Mouse (Mus musculus): Measurements from ENCODE around the gene Ppp2r2c. TPM values are rescaled to one million over a fixed set of nuclear protein-coding genes. Genes with fewer than 3 reads are reported as not detected.

Ppp2r2c gene
- polyA plus RNA-seq, 1 experiment from 2014 or later, result 0.31 TPM

DNA sequence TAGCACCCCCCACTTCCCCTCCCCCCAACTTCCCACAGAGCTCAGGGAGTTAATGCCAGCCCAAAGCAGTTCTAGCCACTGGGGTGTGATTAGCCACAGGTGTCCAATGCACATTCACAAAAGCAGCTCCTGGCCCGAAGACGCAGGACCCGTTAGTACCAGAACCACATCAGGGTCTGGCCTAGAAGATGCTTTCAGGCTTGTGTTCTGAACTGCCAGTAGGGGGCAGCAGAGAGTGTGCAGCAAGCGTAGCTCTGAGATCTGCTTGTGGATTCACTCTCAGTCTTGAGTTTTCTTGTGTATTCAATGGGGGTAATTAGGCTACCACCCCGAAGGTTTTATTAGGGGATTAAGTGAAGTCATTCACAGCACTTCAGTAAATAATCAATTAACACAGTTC, 78.1 kb downstream of the Ppp2r2c start:
- 14% methylated on average over 5 of the region's 5 CpGs for WGBS
- H3K27ac ChIP-seq, result no peak overlapping the region
- no peaks in the 10 kb centered on the region for H3K4me1 ChIP-seq (replicated peaks)
- no peak overlapping the region for H3K4me2 ChIP-seq
- no peaks in the 10 kb centered on the region for H3K9me3 ChIP-seq
- no peak overlapping the region for H3K9ac ChIP-seq (replicated peaks)
- no peak overlapping the region for H3K4me3 ChIP-seq (replicated peaks)
- no peak for ATAC-seq (ENCODE audit: insufficient number of reproducible peaks, insufficient read depth, low FRiP score, low TSS enrichment, low read depth)
- peaks cover 10% of the 10 kb centered on the region; the same call in 1 of the 2 replicates for H3K27me3 ChIP-seq
- no peaks in the 10 kb centered on the region for H3K36me3 ChIP-seq

DNA sequence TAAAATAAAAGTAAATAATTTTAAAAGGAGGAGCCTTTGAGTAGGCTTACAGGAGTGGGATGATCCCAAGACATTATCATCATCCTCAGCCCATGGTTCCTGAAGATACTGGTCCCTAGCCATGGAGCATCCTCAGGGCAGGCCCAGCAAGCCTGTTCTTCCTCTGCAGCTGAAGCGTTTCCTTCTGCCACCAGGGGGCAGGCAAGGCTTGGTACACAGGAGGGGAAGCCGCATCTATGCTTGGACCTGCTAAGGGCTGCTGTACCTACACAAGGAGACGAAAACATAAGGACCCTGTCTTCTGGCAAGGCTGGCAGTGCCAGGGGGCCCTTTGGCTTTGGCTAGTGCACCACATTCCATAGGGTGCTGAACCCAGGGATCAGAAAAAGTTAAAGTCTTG, 80.5 kb downstream of the Ppp2r2c start:
- H3K9me3 ChIP-seq, result no peaks in the 10 kb centered on the region
- H3K9ac ChIP-seq (replicated peaks), result no peak overlapping the region
- H3K4me2 ChIP-seq, result no peak overlapping the region
- H3K27me3 ChIP-seq, result peaks cover 15% of the 10 kb centered on the region; the same call in 1 of the 2 replicates
- 13% methylated on average over 3 of the region's 3 CpGs for WGBS
- no peak overlapping the region for H3K4me3 ChIP-seq (replicated peaks)
- no peaks in the 10 kb centered on the region for H3K36me3 ChIP-seq
- no peak overlapping the region for H3K27ac ChIP-seq
- ATAC-seq (ENCODE audit: insufficient number of reproducible peaks, insufficient read depth, low FRiP score, low TSS enrichment, low read depth), result 0 out of 2 replicates have a peak, but pooled peaks have one; percentile 29
- no peaks in the 10 kb centered on the region for H3K4me1 ChIP-seq (replicated peaks)

DNA sequence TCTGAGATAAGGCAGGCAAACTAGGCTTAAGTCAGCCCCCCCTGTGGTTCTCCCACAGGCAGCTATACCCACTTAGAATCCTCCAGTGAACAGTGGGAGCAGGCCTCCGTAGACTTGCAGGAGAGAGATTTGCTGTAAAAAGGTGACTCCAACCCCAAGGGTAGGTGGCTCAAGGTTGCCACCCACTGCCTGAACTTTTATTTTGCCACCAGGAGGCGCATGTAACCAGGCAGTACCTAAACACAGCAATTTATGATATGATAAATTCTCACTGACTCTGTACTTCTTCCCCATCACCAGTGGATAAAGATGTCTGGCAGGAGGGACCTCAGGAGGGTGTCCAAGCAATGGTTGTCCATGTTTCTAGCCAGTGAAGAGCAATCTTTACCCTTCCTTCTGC, 82.6 kb downstream of the Ppp2r2c start:
- no peak for ATAC-seq (ENCODE audit: insufficient number of reproducible peaks, insufficient read depth, low FRiP score, low TSS enrichment, low read depth)
- Histone ChIP-seq H3K9ac (replicated peaks) (no peak overlapping the region), H3K27ac (no peak overlapping the region), H3K4me3 (replicated peaks) (no peak overlapping the region), H3K4me2 (no peak overlapping the region), H3K4me1 (replicated peaks) (no peaks in the 10 kb centered on the region), H3K36me3 (no peaks in the 10 kb centered on the region), H3K27me3 (peaks cover 5% of the 10 kb centered on the region; the same call in 1 of the 2 replicates), H3K9me3 (no peaks in the 10 kb centered on the region)
- WGBS, result 53% methylated on average over 2 of the region's 2 CpGs

DNA sequence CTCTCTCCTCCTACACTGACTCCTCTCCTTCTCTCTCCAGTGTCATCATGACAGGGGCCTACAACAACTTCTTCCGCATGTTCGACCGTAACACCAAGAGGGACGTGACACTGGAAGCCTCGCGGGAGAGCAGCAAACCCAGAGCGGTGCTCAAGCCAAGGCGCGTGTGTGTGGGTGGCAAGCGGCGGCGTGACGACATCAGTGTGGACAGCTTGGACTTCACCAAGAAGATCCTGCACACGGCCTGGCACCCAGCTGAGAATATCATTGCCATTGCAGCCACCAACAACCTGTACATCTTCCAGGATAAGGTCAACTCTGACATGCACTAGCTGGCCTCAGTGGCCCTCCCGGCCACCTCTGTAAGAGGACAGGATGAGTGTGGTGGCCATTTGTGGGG, 84.0 kb downstream of the Ppp2r2c start:
- H3K27me3 ChIP-seq, result peaks cover 5% of the 10 kb centered on the region; the same call in 1 of the 2 replicates
- no peak overlapping the region for H3K27ac ChIP-seq
- no peak overlapping the region for H3K4me2 ChIP-seq
- no peaks in the 10 kb centered on the region for H3K36me3 ChIP-seq
- no peak overlapping the region for H3K9ac ChIP-seq (replicated peaks)
- no peak for ATAC-seq (ENCODE audit: insufficient number of reproducible peaks, insufficient read depth, low FRiP score, low TSS enrichment, low read depth)
- WGBS, result 91% methylated on average over 15 of the region's 15 CpGs
- H3K9me3 ChIP-seq, result no peaks in the 10 kb centered on the region
- no peaks in the 10 kb centered on the region for H3K4me1 ChIP-seq (replicated peaks)
- H3K4me3 ChIP-seq (replicated peaks), result no peak overlapping the region

DNA sequence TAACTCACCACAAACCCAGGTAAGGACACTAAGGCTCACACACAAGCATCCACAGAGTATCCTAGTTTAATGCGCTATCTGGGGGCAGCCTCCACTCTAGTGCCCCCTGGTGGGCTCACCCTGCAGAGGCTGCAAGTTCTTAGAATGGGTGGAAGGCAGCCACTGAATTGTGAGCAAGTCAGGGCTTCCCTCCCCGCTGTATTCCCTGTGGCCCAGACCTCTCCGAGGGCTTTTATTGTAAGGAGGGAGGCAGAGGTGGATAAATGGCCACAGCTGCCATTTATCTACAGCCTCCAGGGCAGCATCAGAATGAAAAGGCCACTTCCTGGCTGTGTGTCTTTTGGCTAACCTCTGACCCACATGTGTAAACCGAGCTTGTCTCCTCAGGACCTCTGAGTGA, 87.1 kb downstream of the Ppp2r2c start:
- no peaks in the 10 kb centered on the region for H3K4me1 ChIP-seq (replicated peaks)
- WGBS, result 22% methylated on average over 4 of the region's 4 CpGs
- no peak overlapping the region for H3K9ac ChIP-seq (replicated peaks)
- peaks cover 5% of the 10 kb centered on the region; the same call in 1 of the 2 replicates for H3K27me3 ChIP-seq
- ATAC-seq (ENCODE audit: insufficient number of reproducible peaks, insufficient read depth, low FRiP score, low TSS enrichment, low read depth), result no peak
- H3K27ac ChIP-seq, result no peak overlapping the region
- no peak overlapping the region for H3K4me2 ChIP-seq
- no peaks in the 10 kb centered on the region for H3K9me3 ChIP-seq
- no peak overlapping the region for H3K4me3 ChIP-seq (replicated peaks)
- H3K36me3 ChIP-seq, result no peaks in the 10 kb centered on the region

DNA sequence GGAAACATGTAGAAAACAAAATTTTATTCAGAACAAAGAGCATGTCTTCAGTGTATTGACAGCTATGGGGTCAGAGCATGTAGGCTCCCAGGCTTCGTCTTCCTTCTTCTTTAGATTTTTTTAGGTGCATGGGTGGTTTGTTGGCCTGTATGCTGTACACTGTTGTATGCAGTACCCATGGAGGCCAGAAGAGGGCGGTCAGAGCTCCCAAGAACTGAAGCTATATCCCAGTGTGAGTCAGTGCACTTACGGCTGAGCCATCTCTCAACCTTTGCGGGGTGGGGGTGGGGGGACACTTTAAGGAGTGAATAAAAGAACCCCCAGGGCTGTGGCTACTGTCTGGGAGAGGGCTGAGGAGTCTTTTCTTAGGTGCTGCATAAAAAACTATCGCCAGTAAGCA, 90.5 kb downstream of the Ppp2r2c start:
- Histone ChIP-seq H3K4me1 (replicated peaks) (no peaks in the 10 kb centered on the region), H3K27me3 (no peaks in the 10 kb centered on the region), H3K9me3 (no peaks in the 10 kb centered on the region), H3K4me3 (replicated peaks) (no peak overlapping the region), H3K36me3 (no peaks in the 10 kb centered on the region), H3K4me2 (no peak overlapping the region), H3K27ac (no peak overlapping the region), H3K9ac (replicated peaks) (no peak overlapping the region)
- WGBS, result 40% methylated on average over 5 of the region's 5 CpGs
- no peak for ATAC-seq (ENCODE audit: insufficient number of reproducible peaks, insufficient read depth, low FRiP score, low TSS enrichment, low read depth)

DNA sequence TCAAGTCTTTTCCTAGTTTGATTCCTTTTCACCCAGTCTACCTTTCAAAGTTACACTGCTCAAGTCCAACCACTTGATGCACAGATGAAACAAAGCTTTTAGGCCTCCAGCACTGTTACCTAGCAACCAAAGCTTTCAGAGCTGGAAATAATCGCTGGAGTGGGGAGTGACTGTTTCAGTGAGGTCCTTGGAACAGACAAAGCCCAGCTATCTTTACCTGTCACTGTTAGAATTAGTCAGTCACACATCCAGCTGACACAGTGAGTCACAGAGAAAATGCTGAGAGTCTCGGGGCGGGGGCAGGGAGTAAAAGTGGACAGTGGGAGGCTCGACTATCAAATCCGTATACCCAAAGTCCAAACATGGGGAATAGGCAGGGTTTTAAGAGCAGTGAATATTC, 92.2 kb downstream of the Ppp2r2c start:
- Histone ChIP-seq H3K4me1 (replicated peaks) (no peaks in the 10 kb centered on the region), H3K9ac (replicated peaks) (no peak overlapping the region), H3K27ac (no peak overlapping the region), H3K36me3 (peaks cover 2% of the 10 kb centered on the region; the same call in 1 of the 2 replicates), H3K27me3 (no peaks in the 10 kb centered on the region), H3K9me3 (no peaks in the 10 kb centered on the region), H3K4me3 (replicated peaks) (no peak overlapping the region), H3K4me2 (no peak overlapping the region)
- no peak for ATAC-seq (ENCODE audit: insufficient number of reproducible peaks, insufficient read depth, low FRiP score, low TSS enrichment, low read depth)
- WGBS, result 64% methylated on average over 5 of the region's 5 CpGs

DNA sequence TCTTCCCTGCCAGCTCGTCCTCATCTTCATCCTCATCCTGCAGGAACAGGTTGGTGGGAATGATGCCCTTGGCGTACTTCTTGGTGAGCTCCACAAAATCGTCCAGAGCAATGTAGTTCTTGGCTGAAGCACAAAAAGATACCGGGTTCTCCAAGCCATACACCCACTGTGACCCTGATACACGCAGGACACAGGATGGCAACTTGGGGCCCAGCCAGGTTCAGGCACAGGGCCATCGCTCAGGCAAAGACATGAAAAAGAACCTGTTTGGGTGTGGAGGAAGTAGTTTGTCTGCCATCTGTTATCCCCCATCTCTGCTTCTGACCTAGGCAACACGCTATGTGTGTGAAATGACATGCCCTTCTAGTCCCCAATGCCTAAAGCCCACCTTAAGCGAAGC, 103.3 kb downstream of the Ppp2r2c start:
- Histone ChIP-seq H3K27me3 (no peaks in the 10 kb centered on the region), H3K4me2 (no peak overlapping the region), H3K9me3 (no peaks in the 10 kb centered on the region), H3K9ac (replicated peaks) (no peak overlapping the region), H3K36me3 (peaks cover 68% of the 10 kb centered on the region), H3K27ac (no peak overlapping the region), H3K4me3 (replicated peaks) (no peak overlapping the region), H3K4me1 (replicated peaks) (no peaks in the 10 kb centered on the region)
- 81% methylated on average over 8 of the region's 8 CpGs for WGBS
- ATAC-seq (ENCODE audit: insufficient number of reproducible peaks, insufficient read depth, low FRiP score, low TSS enrichment, low read depth), result no peak

DNA sequence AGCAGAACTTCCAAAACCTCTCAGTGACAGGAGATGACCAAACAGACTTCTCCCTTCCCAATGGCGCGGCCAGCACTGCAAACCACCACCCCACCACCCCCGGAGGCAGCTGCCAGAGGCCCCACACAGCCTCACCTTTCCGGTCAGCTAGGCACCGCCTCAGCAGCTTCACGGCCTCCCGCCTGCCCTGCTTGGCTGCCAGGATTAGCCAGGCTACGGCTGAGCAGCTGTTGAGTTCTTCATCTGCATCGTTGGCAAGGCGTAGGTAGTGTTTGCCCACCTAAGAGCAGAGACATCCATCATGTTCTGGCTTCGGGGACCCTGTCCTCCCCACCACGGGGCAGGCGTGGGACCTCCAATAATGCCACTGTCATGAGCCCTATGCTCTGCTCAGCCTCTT, 107.0 kb downstream of the Ppp2r2c start:
- Histone ChIP-seq H3K9me3 (no peaks in the 10 kb centered on the region), H3K4me1 (replicated peaks) (no peaks in the 10 kb centered on the region), H3K4me3 (replicated peaks) (no peak overlapping the region), H3K4me2 (no peak overlapping the region), H3K9ac (replicated peaks) (no peak overlapping the region), H3K27ac (no peak overlapping the region), H3K27me3 (no peaks in the 10 kb centered on the region; the same call in 1 of the 2 replicates), H3K36me3 (peaks cover 41% of the 10 kb centered on the region)
- 87% methylated on average over 13 of the region's 13 CpGs for WGBS
- no peak for ATAC-seq (ENCODE audit: insufficient number of reproducible peaks, insufficient read depth, low FRiP score, low TSS enrichment, low read depth)

DNA sequence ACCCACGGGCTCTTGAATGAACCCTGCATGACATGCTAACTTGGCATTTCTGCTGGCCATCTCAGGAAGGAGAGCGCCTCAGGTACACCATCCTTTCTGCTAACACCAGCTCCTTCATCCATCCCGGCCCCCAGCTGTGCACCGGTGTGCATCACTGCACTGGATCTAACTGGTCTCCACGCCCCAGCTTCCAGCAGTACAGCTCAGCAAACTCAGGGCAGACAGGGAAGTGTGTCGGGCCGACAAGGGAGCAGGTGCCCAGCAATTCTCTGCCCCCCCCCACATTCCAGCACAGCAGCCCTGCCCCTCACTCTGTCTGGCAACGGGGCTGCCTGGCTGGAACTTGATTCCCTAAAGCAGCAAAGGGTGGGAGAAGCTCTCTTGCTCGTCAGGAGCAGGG, 109.5 kb downstream of the Ppp2r2c start:
- H3K36me3 ChIP-seq, result peaks cover 34% of the 10 kb centered on the region
- no peaks in the 10 kb centered on the region for H3K9me3 ChIP-seq
- H3K27me3 ChIP-seq, result no peaks in the 10 kb centered on the region; the same call in 1 of the 2 replicates
- ATAC-seq (ENCODE audit: insufficient number of reproducible peaks, insufficient read depth, low FRiP score, low TSS enrichment, low read depth), result no peak
- no peak overlapping the region for H3K4me3 ChIP-seq (replicated peaks)
- H3K27ac ChIP-seq, result no peak overlapping the region
- H3K4me1 ChIP-seq (replicated peaks), result no peaks in the 10 kb centered on the region
- 66% methylated on average over 9 of the region's 9 CpGs for WGBS
- no peak overlapping the region for H3K4me2 ChIP-seq
- no peak overlapping the region for H3K9ac ChIP-seq (replicated peaks)

DNA sequence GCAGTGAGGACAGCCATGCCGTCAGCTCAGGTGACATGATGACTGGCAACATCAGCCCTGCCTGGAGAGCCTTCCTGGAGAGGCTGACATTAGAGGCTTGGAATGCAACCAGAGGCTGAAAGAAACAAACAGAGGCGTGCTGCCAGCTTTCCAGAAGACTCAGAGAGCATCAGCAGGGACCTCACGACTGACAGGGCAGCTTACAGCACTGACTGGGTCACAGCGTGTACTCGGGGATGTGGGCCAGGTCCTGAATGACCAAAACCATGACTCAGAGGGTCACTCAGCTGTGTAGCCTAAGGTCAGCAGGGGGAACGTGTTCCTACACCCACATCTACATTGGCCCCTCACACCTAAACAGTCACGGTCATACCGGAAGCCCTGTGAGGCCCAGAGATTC, 110.7 kb downstream of the Ppp2r2c start:
- 82% methylated on average over 8 of the region's 8 CpGs for WGBS
- H3K4me3 ChIP-seq (replicated peaks), result no peak overlapping the region
- no peaks in the 10 kb centered on the region; the same call in 1 of the 2 replicates for H3K27me3 ChIP-seq
- no peak for ATAC-seq (ENCODE audit: insufficient number of reproducible peaks, insufficient read depth, low FRiP score, low TSS enrichment, low read depth)
- H3K4me2 ChIP-seq, result no peak overlapping the region
- H3K9ac ChIP-seq (replicated peaks), result no peak overlapping the region
- peaks cover 23% of the 10 kb centered on the region for H3K36me3 ChIP-seq
- H3K9me3 ChIP-seq, result no peaks in the 10 kb centered on the region
- H3K4me1 ChIP-seq (replicated peaks), result no peaks in the 10 kb centered on the region
- H3K27ac ChIP-seq, result no peak overlapping the region

DNA sequence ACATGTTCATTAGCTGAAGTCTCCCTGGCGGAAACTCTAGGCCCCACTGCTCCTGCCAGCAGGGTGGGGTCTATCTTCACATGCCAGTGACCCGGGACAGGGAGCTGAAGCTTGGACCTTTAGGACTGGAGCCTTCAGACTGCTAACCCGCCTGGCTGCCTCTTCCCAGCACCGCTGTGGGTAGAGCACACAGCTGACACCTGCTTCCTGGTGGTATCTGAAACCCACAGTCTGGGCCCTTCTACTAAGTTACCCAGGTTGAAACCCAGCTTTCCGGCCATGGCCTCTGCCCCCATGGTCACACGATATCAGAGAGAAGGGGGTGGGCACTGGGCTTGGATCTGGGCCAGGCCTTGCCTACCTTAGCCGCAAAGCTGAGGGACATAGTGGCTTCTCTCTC, 111.3 kb downstream of the Ppp2r2c start:
- WGBS, result 80% methylated on average over 7 of the region's 7 CpGs
- Histone ChIP-seq H3K4me3 (replicated peaks) (no peak overlapping the region), H3K36me3 (peaks cover 23% of the 10 kb centered on the region; the same call in 1 of the 2 replicates), H3K4me1 (replicated peaks) (no peaks in the 10 kb centered on the region), H3K4me2 (no peak overlapping the region), H3K9me3 (no peaks in the 10 kb centered on the region), H3K27ac (no peak overlapping the region), H3K9ac (replicated peaks) (no peak overlapping the region), H3K27me3 (no peaks in the 10 kb centered on the region; the same call in 1 of the 2 replicates)
- ATAC-seq (ENCODE audit: insufficient number of reproducible peaks, insufficient read depth, low FRiP score, low TSS enrichment, low read depth), result no peak
